Mouse (Mus musculus) stomach, postnatal 0 days (tissue): ENCODE results near the gene Efl1.

Experiments used
- CTCF ChIP-seq: IDR thresholded peaks from 2 replicates; pipeline ENCODE4 v1.5.1; 2016; ENCODE audit warnings: antibody characterized with exemption, low read depth, mild to moderate bottlenecking, moderate library complexity
- EP300 ChIP-seq: optimal IDR thresholded peaks from 2 replicates; pipeline ENCODE3; 2016; ENCODE audit warnings: antibody characterized with exemption

GRCm38 (mm10) chr7:82802206-82802605, 153.8 kb downstream of the Efl1 start:
- TF ChIP-seq CTCF (no peak), EP300 (no peak)
